Mouse (Mus musculus) embryonic facial prominence, embryonic 12.5 days (tissue): ENCODE measurements around the gene Slc45a3. TPM values are rescaled to one million over a fixed set of nuclear protein-coding genes. Genes with fewer than 3 reads are reported as not detected.

Source experiments
- ATAC-seq: fragments of 200-750 bp; cut with Nextera tagmentation; 2 replicates; pipeline ENCODE4 v1.8.0; 2017; ENCODE audit not compliant: insufficient number of reproducible peaks, insufficient read depth, low FRiP score, low TSS enrichment
- H3K27ac ChIP-seq: fragments of 300-500 bp; sonication (generic); 2 replicates; pipeline ENCODE4 v1.5.1; 2016; ENCODE audit warnings: mild to moderate bottlenecking
- H3K27me3 ChIP-seq: fragments of 300-500 bp; sonication (generic); 2 replicates; pipeline ENCODE4 v1.6.1; 2016; ENCODE audit warnings: mild to moderate bottlenecking, moderate library complexity
- H3K36me3 ChIP-seq: fragments of 300-500 bp; sonication (generic); 2 replicates; pipeline ENCODE4 v1.6.1; 2016; ENCODE audit warnings: mild to moderate bottlenecking
- H3K4me1 ChIP-seq: fragments of 300-500 bp; sonication (generic); 2 replicates; pipeline ENCODE4 v1.6.1; 2016
- H3K4me2 ChIP-seq: fragments of 300-500 bp; sonication (generic); replicated peaks from 2 replicates; pipeline ENCODE4 v1.6.1; 2016; ENCODE audit warnings: mild to moderate bottlenecking, moderate library complexity
- H3K4me3 ChIP-seq: fragments of 300-500 bp; sonication (generic); 2 replicates; pipeline ENCODE4 v1.5.1; 2016; ENCODE audit warnings: mild to moderate bottlenecking
- H3K9ac ChIP-seq: fragments of 300-500 bp; sonication (generic); 2 replicates; pipeline ENCODE4 v1.6.1; 2016; ENCODE audit warnings: mild to moderate bottlenecking, moderate library complexity
- H3K9me3 ChIP-seq: fragments of 300-500 bp; sonication (generic); 2 replicates; pipeline ENCODE4 v1.6.1; 2016; ENCODE audit warnings: mild to moderate bottlenecking, moderate library complexity
- WGBS: fragments of 180-500 bp; shearing (Covaris S2); methylation state at CpG from one replicate; pipeline ENCODE4 v1.1.7; 2016; 5-methylcytosine and 5-hydroxymethylcytosine counted together
- polyA plus RNA-seq: library from polyadenylated mRNA; unstranded; fragments of >200 nt; fragmentation: Nextera tagmentation; extraction: Ambion mirVana; gene quantifications from 2 replicates; pipeline ENCODE4 v1.2.1, GENCODE M21; 2016

The Slc45a3 gene
- polyA plus RNA-seq, 1 experiment from 2014 or later: 3.8 TPM

DNA sequence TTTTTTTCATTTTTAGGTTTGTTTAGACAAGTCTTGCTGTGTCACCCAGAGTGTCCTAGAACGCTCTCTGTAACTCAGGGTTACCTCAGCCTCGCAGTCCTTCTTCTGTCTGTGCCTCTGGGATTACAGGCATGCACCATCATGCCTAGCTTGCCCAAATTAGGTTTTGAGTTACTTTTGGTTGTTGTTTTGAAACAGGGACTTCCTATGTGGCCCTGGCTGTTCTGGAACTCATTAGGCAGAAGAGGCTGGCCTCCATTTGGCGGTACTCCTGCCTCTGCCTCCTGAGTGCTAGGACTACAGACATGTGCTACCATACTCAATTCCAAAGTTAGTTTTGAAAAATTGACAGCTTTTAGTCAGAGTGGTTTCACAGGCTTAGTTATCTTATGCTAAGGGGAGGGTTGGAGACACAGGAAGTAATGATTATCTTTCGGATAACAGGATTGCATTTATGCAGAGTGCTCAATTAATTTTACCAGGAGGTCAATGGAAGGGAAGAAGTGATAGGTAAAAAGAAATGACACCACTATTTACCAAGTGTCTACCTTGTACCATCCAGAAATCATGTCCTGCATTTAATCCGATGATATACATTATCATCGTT is 41.9 kb downstream of the Slc45a3 start:
- Histone ChIP-seq H3K27me3 (no peaks in the 10 kb centered on the region), H3K27ac (no peak overlapping the region), H3K9ac (no peak overlapping the region), H3K36me3 (no peaks in the 10 kb centered on the region), H3K9me3 (no peaks in the 10 kb centered on the region), H3K4me1 (peaks cover 16% of the 10 kb centered on the region), H3K4me2 (no peak overlapping the region), H3K4me3 (no peak overlapping the region)
- no peak for ATAC-seq
- WGBS: 63% methylated on average over 6 of the region's 6 CpGs

DNA sequence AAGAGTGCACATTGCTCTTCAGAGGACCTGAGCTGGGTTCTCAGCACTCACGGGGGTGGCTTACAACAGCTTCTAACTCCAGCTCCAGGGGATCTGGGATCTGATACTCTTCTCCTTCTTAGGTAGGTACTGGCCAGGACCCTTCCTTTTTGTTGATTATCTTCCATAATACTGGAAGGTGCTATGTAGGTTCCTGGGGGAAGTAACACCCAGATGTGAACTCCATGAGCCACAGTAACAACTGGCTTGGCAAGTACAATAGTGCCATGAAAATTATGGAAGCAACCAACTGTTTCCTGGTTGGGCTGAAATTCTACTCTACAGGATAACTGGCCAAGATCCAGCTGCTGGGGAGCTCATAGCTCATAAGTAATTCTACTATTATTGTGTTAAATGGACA is 42.7 kb downstream of the Slc45a3 start:
- H3K4me2 ChIP-seq: no peak overlapping the region
- no peak for ATAC-seq
- no peaks in the 10 kb centered on the region for H3K9me3 ChIP-seq
- no peak overlapping the region for H3K27ac ChIP-seq
- no peaks in the 10 kb centered on the region for H3K27me3 ChIP-seq
- 87% methylated on average over 1 of the region's 1 CpGs for WGBS
- H3K36me3 ChIP-seq: no peaks in the 10 kb centered on the region
- H3K4me3 ChIP-seq: no peak overlapping the region
- peaks cover 18% of the 10 kb centered on the region for H3K4me1 ChIP-seq
- no peak overlapping the region for H3K9ac ChIP-seq

GRCm38 (mm10) chr1:132006046-132006445 is 43.3 kb downstream of the Slc45a3 start:
- Histone ChIP-seq H3K4me3 (no peak overlapping the region), H3K9me3 (no peaks in the 10 kb centered on the region), H3K27ac (no peak overlapping the region), H3K9ac (no peak overlapping the region), H3K36me3 (no peaks in the 10 kb centered on the region), H3K4me2 (no peak overlapping the region), H3K27me3 (no peaks in the 10 kb centered on the region), H3K4me1 (peaks cover 21% of the 10 kb centered on the region)
- 83% methylated on average over 3 of the region's 3 CpGs for WGBS
- no peak for ATAC-seq

DNA sequence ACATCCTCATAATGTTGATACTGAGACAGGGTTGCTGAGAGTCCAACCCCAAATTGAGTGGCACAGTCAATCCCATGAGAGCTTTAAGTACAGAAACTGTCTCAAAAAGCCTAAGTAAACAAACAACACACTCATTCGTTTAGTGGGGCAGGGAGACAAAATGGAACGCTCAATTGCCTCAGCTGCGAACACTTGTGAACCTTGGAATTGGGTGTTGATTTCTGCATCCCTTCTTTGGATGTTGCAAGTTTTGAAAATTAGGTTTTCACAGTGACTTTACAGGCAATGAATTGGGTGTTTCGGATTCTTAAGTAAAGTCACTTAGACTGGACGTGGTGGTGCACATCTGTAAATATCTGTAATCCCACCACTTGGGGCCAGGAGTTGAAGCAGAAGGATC is 44.0 kb downstream of the Slc45a3 start:
- H3K4me2 ChIP-seq: peak overlapping the region; percentile 63
- H3K4me3 ChIP-seq: peak overlapping the region; percentile 85
- no peaks in the 10 kb centered on the region for H3K36me3 ChIP-seq
- WGBS: 31% methylated on average over 5 of the region's 5 CpGs
- peaks cover 21% of the 10 kb centered on the region for H3K4me1 ChIP-seq
- no peaks in the 10 kb centered on the region for H3K9me3 ChIP-seq
- H3K27ac ChIP-seq: peak overlapping the region; percentile 98; the same call in 1 of the 2 replicates
- no peak overlapping the region for H3K9ac ChIP-seq
- no peak for ATAC-seq
- H3K27me3 ChIP-seq: no peaks in the 10 kb centered on the region

GRCm38 (mm10) chr1:132007282-132007815 is 44.6 kb downstream of the Slc45a3 start, which contains the start of gene Elk4:
Elk4 (plus strand) TSS chr1:132007607.
- H3K36me3 ChIP-seq: no peaks in the 10 kb centered on the region
- H3K9me3 ChIP-seq: no peaks in the 10 kb centered on the region
- H3K4me2 ChIP-seq: peak within 1 kb of the TSS; percentile 63
- peak within 1 kb of the TSS; percentile 98 for H3K27ac ChIP-seq
- H3K9ac ChIP-seq: peak within 1 kb of the TSS; percentile 87
- ATAC-seq: peak; percentile 84
- H3K27me3 ChIP-seq: no peaks in the 10 kb centered on the region
- H3K4me3 ChIP-seq: peak within 1 kb of the TSS; percentile 85
- H3K4me1 ChIP-seq: peaks cover 21% of the 10 kb centered on the region
- under 1% methylated on average over 61 of the region's 61 CpGs for WGBS

- peak overlapping the region; percentile 63 for H3K4me2 ChIP-seq
- peak; percentile 84 for ATAC-seq
- H3K36me3 ChIP-seq: no peaks in the 10 kb centered on the region
- H3K9me3 ChIP-seq: no peaks in the 10 kb centered on the region
- WGBS: 1% methylated on average over 71 of the region's 72 CpGs
- H3K27me3 ChIP-seq: no peaks in the 10 kb centered on the region
- H3K4me3 ChIP-seq: peak overlapping the region; percentile 85
- H3K27ac ChIP-seq: peak overlapping the region; percentile 98
- H3K4me1 ChIP-seq: peaks cover 21% of the 10 kb centered on the region
- peak overlapping the region; percentile 87 for H3K9ac ChIP-seq
Observed at GRCm38 (mm10) chr1:132007828-132008827, 45.4 kb downstream of the Slc45a3 start.

DNA sequence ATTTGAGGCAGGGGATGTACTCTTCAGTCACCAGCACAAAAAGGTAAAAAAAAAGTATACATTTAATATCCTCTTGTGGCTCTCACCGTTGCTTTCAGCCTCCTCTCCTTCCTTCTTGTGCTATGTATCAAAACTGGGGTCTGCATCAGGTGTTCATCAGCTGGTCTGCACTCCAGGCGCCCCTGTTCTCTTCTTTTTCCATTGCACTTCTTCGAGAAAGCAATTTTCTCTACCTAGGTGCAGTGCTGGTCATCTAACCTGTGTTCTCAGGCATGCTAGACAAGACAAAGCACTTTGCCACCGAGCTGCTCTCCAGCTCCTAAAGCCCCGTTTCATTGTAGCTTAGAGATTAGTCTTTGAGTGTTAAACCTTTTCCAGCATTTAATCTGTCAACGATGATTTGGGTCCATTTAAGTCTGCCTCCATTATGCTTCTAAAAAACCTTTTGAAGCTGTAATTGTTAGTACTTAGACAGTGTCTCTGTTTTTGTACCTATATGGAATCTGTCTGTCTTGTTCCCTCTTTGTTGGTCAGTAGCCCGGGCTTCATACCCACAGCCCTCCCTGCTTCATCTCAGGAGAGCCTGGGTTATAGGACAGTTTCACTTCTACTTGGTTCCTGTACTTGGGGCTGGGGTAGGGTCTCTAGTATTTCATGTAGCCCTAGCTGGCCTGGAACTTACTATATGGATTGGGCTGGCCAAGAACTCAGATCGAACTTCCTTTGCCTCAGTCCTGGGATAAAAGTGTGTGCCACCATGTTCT is 46.3 kb downstream of the Slc45a3 start:
- Histone ChIP-seq H3K36me3 (0 out of 2 replicates have a peak, but pooled peaks cover under 1% of the 10 kb centered on the region), H3K9ac (peak overlapping the region; percentile 87), H3K4me1 (peaks cover 18% of the 10 kb centered on the region), H3K4me2 (peak overlapping the region; percentile 63), H3K9me3 (no peaks in the 10 kb centered on the region), H3K27me3 (no peaks in the 10 kb centered on the region), H3K27ac (no peak overlapping the region), H3K4me3 (peak overlapping the region; percentile 85)
- 47% methylated on average over 8 of the region's 8 CpGs for WGBS
- ATAC-seq: no peak

DNA sequence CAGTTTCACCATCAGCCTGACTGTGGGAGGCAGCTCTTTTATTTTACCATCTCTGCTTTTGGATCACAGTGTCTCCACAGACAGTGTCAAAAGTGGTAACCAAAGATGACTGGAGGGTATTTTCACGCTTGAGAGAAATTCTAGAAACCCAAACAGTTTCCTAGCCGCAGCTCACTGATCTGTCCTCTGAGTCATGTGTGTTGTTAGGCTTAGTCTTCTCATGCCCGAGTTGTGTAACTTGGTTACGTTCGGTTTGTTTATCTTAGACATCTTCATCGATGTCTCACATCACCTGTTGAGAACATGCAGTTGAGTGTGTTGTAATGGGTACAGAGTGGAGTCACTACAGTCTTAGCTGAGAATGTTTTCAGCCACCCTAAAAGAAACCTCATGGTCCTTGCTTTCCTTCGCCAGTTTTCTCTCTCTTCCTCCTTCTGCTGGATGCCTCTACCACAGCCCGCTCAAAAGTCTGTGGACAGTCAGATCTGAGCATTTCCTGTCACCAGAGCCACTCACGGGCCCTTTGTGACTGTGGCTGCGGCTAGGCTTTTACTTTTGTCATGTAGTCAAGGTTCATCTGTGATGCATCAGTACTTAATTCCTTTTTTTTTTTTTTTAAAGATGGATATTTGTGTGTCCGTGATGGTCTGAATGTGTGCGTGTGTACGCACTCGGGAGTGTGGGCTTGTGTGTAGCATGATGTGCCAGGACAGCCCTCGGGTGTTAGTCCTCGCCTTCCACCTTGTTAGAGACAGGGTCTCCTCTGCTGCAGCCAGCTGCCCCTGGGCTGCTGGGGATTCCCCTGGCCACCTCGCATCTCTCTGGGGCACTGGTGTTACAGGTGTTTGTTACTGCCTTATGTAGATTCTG is 48.1 kb downstream of the Slc45a3 start:
- ATAC-seq: no peak
- peaks cover 16% of the 10 kb centered on the region for H3K4me1 ChIP-seq
- H3K27ac ChIP-seq: no peak overlapping the region
- H3K9ac ChIP-seq: no peak overlapping the region
- H3K36me3 ChIP-seq: peaks cover 16% of the 10 kb centered on the region
- WGBS: 83% methylated on average over 17 of the region's 17 CpGs
- H3K27me3 ChIP-seq: no peaks in the 10 kb centered on the region
- H3K9me3 ChIP-seq: no peaks in the 10 kb centered on the region
- no peak overlapping the region for H3K4me2 ChIP-seq
- no peak overlapping the region for H3K4me3 ChIP-seq

DNA sequence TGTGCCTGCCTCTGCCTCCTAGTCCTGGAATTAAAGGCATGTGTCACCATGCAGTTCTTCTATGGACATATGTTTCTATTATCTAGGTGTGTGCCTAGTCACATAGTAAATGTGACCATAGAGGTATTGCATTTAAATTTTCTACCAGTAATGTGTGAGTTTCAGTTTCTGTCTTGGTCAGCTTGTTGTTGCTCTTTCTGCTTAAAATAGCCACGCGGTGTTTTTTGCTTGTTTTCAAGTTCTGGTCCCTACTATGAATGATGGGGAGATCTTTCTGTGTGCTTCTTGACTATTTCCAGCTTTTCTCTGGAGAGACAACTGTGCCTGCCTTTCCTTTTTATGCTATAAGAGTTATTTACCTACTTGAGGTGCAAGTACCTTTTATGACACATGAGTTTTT is 49.0 kb downstream of the Slc45a3 start:
- 80% methylated on average over 2 of the region's 2 CpGs for WGBS
- no peak overlapping the region for H3K4me3 ChIP-seq
- peaks cover 12% of the 10 kb centered on the region for H3K4me1 ChIP-seq
- H3K27ac ChIP-seq: no peak overlapping the region
- H3K27me3 ChIP-seq: no peaks in the 10 kb centered on the region
- H3K9ac ChIP-seq: no peak overlapping the region
- H3K36me3 ChIP-seq: peaks cover 20% of the 10 kb centered on the region
- ATAC-seq: no peak
- no peak overlapping the region for H3K4me2 ChIP-seq
- no peaks in the 10 kb centered on the region for H3K9me3 ChIP-seq

DNA sequence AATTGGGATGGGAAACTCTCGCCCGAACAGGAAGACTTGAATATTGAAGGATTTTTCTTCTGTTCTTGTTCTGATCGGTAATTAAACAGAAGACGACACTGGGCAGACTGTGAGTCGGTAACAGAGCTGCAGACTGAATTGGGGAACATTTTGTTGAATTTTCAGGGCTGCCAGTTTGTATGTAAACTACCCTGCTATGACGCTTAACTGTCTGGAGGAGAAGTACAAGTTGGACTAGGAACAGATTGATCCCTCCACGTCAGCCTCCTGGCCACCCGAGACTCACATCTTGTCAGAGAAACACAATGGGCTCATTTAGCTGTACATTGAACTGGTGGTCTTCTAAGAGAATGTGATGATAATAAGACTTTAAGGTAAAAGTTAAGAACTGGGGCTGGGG is 50.1 kb downstream of the Slc45a3 start:
- Histone ChIP-seq H3K9me3 (no peaks in the 10 kb centered on the region), H3K36me3 (peaks cover 30% of the 10 kb centered on the region), H3K4me1 (peaks cover 12% of the 10 kb centered on the region), H3K27ac (no peak overlapping the region), H3K4me3 (no peak overlapping the region), H3K9ac (no peak overlapping the region), H3K27me3 (no peaks in the 10 kb centered on the region), H3K4me2 (no peak overlapping the region)
- 83% methylated on average over 8 of the region's 8 CpGs for WGBS
- no peak for ATAC-seq
